Mouse (Mus musculus) urinary bladder, adult 18-20 months (tissue): Measurements from ENCODE around the gene Ndufa3.
"Not testable (repeated sequence)": the region's sequence is repeated elsewhere in the genome, so short reads cannot be mapped to it uniquely, and the experiment has no call there.

Experiments used
- DNase-seq, 2 experiments: peaks; one replicate each; pipeline ENCODE4 v3.0.0; 2022; ENCODE audit warnings: low spot score in 2 of 2, mixed read lengths in 2 of 2

Gene Ndufa3

DNA sequence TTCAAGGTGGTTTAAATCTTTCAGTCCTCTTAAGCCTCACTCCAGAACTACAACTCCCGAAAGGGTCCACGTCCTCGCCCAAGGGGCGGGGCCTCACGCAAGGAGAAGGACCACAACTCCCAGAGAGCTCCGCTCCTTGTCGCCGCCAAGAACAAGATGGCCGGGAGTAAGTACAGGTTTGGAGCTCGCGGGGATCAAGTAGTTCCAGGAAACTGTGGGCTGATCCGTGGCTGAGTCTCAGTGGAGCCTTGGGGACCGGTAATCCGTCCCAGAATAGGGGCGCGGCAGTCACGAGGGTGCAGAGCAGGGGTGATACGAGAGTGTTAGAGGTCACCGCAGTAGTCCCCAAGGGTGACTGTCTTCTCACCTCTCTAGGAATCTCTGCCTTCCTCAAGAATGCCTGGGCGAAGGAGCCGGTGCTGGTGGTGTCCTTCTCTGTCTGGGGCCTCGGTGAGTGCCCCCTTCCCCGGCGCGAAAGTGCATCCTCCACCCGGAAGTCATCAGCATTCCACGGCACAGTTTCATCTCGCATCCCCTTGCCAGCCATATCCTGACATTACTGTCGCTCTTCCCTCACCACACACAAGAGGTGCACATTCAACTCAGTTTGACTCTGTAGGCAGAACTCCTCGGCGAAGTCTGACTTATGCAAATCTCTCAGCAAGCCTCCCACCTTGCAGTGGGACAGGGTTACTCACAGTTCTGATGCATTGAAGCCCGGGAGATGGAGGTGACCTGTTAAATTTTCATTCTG lies at the start of gene Ndufa3:
Ndufa3 (plus strand) TSS at position 132 of the 754 bp plus-strand sequence.
- peak; percentile 72 to 77 for DNase-seq

DNA sequence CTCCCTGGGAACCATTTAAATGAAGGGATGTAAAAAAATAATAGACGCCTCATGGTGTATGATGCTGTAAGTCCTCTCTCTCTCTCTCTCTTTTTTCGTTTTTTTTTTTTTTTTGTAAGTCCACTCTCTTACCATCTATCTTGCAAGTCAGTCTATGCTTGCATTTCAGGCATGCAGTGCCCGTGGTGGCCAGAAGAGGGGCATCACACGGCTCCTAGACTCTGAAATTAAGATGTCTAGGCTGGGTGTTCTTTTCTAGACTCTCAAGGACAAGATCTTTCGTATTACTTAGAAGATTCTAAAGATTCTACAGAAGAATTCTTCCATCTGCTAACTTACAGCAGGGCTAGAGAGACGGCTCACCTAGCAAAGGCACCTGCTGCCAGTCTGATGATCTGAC lies 47.4 kb upstream of the Ndufa3 start:
- no peak for DNase-seq

DNA sequence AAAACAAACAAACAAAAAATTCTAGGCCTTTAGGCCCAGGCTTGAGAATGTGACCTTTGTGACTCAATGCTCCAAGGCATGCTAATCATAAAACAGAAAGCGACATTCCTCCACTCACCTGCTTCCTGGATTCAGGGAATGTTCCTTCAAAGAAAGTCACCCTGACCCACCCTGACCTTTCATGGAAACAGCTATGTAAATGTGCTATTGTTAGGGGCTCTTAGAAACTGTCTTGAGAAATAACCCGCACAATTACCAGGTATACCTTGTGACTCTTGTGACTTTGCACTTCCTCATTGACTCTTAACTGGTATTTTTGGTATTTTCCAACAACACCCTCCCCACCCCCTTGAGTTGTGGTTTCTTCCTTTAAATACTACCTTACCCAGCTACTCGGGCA lies 46.6 kb upstream of the Ndufa3 start:
- not testable (repeated sequence) for DNase-seq

DNA sequence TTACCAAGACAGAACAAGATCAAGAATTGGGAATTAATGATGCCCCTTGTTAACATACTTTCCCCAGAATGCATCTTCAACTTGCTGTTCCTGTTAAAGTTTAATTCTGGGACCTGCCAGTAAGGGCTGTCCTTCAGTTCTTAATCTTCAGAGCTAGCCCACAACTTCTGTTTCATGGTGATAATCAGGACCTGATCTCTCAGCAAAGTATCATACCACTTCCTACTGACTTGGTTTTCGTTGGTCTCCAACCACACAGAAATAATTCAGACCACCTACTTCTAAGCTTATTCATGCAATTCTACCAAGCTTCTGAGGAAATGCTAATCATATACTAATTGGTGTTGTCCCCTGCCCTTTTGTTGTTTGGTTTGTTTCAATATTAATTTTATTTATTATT lies 45.3 kb upstream of the Ndufa3 start:
- no peak for DNase-seq

DNA sequence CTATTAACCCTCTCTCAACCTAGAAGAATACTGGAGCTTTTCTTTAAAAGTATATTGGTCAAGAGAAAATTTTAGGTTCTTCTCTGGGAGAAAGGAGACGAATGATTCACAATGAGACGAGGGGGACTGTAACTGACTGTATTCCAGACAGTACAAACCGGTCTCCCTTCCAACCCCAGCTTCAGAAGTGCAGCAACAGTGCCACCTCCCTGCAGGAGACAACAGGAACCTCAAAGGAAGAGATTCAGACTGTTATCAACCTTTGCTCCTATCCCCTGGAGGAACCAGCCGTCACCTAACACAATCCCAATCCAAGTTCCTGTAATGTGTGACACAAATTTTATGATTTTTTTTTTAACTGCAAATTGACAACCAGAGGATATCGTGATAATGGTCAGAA lies 43.0 kb upstream of the Ndufa3 start:
- no peak for DNase-seq

DNA sequence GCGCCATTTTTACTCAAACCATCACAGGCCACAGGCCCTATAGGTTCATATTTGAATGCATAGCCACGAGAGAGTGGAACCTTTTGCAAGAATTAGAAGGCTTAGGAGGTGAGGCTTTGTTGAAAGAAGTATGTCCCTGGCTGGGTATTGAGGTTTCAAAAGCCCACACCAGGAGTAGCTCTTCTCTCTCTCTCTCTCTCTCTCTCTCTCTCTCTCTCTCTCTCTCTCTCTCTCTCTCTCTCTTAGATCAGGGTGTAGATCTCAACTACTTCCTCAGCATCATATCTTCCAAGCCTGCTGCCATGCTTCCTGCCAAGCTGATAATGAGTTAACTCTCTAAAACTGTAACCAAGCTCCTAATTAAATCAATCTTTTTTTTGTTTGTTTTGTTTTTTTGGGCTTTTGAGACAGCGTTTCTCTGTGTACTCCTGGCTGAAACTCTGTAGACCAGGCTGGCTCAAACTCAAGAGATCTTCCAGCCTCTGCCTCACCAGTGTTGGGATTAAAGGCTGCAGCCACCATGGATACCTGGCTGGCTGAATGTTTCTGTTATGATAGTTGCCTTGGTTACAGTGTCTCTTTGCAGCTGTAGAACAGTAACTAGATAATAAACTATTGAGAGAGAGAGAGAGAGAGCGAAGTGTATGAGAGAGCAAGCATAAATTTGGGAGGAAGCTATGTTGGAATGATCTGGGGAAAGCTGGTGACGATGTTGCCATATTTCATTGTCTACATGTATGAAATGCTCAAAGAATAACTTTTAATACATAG lies 40.6 kb upstream of the Ndufa3 start:
- DNase-seq = no peak

DNA sequence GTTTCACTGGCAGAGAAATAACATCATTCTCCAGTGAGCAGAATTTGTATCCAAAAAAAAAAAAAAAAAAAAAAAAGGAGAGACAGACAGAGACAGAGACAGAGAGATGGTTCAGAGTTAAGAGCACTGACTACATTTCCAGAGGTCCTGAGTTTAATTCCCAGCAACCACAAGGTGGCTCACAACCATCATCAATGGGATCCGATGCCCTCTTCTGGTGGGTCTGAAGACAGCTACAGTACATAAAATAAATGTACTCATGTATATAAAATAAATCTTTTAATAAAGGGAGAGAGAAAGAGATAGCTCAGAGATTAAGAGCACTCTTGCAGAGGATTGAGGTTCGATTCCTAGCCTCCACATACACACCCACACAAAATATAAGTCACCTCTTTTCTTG lies 39.0 kb upstream of the Ndufa3 start:
- DNase-seq = no peak

DNA sequence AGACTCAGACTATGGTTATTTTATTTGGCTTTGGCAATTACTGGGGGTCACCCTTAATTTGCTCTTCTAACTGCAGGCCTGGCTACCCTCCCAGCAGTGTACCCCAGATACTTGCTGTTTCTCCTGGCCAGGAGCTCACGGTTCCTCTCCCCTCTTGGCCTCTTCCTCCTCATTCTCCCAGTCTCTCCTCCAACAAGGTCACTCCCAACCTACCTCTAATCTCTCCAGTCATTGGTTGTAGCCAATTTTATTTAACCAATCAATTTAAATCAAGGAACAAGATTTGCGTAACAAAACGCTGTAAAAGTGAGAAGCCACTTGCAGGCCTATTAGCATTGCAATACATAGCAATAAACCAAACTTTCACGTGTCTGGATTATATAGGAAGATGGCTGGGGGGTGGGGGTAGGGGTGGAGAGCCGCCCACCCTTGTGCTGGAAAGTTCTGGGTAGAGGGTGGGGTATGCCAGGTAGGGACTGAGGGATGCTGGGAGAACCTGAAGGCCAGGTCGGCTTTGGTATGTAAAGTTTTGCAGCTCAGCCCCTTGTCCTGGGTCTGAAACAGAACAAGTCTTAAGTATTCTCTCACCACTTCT lies 38.1 kb upstream of the Ndufa3 start:
- no peak for DNase-seq

DNA sequence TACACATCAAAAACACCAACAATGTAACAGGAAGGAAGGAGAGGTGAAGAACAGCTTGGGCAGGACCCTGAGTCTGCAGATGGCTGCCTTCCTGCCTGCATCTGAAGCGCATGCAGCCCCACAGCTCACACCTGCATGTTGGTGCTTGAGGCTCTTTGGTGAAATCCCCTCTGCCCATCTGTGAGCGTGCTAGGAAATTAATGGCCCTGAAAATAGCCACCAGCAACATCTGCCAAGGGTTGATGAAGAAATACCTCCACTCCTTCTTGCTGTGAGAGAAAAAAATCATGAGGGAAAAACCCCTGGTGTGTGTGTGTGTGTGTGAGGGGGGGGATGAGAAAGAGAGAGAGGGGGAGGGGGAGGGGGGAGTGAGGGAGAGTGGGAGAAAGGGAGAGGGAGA lies 37.1 kb upstream of the Ndufa3 start:
- DNase-seq = no peak

DNA sequence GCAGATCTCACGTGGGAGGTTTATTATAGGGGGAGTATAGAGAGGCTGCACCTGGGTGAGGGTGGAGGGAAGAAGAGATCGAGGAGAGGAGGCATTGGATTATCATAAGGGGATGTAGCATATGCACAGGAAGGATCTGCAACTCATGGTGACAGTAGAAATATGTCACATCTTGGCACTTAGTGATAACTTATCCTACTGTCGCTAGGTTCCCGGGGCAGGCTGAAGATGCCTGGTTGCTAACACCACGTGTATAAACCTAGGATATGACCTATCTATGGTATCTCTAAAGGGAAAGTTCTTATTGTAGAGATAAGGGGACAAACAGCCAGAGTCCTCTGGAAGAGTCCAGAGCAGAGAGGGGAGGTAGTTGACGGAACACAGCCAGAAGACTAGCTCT lies 31.4 kb upstream of the Ndufa3 start:
- DNase-seq = no peak

DNA sequence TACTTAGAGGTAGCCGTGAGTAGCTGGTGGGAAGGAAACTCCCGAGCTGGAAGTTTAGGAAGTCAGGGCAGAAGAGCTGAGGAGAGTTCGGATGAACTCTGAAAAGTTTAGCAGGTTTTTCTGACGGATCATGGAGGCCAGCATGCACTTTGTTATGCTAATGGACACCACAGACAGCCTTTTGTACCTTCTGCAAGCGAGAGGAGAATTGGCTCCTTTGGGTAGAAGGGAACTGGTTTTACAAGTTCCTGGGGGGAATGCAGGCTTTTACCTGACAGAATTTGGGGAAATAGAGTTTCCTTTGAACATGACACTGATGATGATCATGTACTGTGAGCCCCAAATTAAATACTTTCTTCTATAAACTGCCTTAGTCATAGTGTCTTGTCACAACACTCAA lies 30.9 kb upstream of the Ndufa3 start:
- DNase-seq = no peak

DNA sequence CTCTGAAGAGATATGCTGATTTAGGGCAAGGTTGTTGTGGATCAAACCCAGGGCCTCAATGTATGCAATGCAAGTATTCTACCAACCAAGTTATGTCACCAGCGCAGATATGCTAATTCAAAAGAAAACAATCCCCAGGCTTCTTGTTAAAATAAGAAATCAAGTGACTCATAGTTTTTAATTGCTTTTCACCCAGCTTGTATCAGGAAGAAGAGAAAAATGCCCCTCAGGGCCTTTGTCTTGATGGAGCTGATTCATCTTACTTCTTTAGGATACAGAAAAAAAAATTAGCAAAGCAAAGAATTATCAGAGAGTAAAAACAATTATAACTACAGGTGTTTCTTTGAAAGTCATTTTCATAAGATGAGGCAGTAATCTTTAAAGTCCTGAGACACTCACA lies 29.9 kb upstream of the Ndufa3 start:
- no peak for DNase-seq

DNA sequence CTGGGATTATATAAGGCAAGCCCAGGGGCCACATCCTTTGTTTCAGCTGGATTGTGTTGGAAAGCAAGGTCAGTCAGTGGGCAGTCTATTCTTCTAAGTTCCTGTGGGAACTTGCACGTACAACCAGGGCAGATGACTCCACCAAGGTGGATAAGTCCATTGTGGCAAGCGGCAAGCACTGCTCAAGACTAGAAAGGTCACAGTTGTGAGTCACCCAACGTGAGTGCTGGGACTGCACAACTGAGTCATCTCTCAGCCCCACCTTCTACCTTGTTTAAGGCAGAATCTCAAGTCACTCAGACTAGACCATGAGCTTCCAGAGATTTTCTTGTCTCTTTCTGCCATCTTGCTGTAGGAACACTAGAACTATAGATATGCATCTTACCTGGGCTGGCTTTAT lies 26.6 kb upstream of the Ndufa3 start:
- DNase-seq = no peak

DNA sequence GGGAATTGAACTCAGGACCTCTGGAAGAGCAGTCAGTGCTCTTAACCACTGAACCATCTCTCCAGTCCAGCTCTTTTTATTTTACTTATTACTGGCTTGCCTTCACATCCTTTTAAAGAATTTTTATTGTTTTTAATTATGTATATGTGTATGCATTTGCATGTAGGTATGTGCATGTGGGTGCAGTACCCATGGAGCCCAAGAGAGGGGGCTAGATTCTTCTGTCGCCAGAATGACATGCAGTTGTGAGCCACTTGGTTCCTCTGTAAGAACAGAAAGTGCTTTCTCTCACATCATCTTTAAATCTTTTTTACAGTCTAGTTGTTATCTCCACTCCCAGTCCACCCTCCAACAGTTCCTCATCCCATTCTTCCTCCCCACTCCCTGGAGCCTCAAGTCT lies 25.6 kb upstream of the Ndufa3 start:
- no peak for DNase-seq

DNA sequence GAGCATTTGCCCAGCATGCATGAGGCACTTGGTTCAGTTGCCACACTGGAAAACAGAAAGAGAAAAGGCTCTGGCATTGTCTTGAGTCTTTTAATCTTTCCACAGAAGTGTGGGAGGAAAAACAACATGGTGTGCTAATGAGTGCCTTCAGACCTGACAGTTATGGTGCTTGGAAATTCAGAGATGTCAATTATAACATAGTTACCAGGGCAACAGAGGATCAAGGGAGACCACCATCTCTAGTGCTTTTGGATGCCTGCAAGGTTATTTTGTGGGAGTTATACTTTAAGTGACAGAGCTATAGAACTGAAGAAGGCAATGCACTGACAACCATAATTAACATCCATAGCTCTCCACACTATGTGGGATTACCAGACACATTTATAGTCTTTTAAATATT lies 23.3 kb upstream of the Ndufa3 start:
- no peak for DNase-seq

DNA sequence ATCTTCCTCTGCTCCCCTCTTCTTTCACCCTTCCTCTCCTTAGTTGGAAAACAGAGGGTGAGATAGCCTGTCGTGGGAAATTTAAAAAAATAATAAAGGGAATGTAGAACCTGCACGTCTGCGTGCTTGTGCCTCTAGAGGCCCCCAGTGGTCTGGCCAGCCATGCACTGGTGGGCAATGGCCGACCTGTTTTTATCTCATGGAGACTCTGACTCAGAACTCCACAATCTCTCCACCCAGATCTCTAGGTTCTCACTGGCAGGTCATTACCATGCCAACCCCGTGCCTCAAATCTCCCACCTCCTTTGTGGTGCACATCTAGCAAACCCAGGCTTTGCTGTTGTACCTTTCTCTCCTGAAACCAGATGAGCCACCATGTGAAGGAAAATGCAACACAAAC lies 22.5 kb upstream of the Ndufa3 start:
- DNase-seq = no peak

DNA sequence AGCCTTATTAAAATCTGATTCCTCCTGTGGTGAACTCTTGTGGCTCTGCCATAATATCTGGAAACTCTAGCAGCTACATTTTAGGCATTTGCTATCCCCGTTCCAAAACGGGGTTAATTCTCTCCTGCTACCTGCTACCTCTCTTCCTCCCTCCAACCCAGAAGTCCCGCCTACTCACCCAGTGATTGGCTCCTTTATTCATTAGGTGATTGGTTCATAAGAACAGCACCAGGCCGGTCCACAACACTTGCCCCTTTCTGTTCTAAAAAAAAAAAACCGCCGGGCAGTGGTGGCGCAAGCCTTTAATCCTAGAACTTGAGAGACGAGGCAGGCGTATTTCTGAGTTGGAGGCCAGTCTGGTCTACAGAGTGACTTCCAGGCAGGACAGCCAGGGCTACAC lies 22.0 kb upstream of the Ndufa3 start:
- peak in 1 of 2 experiments; percentile 9 for DNase-seq

DNA sequence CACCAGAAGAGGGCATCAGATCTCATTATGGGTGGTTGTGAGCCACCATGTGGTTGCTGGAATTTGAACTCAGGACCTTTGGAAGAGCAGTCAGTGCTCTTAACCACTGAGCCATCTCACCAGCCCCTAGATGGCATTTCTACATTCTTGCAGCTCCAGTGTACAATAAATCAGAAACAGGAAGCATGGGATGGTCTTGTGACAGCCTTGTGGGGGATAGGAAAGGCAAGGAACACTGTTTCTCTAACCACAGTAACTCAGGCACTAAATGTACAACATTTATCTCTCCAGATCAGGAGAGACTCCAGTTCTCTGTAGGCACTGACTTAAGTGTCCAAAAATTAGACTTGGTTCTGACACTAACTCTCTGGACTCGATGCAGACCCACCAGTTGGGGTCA lies 19.4 kb upstream of the Ndufa3 start:
- DNase-seq = not testable (repeated sequence)

DNA sequence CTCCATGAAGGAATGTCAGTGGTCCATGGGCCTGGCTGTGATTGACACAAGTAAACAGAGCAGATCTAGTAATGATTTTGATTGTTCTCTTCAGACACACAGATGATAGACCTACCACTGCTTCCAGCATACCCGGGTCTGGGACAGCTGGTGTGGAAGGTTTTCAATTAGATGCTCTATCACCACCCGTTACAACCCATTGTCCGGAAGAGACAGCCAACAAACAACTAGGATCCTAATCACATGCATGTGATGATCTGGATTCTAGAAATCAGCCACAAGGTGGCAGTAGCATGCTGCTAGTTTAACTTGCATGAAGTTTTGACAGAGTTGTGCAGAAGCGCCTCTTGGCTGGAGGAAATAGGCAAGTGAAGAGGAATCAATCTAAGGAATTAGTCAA lies 16.1 kb upstream of the Ndufa3 start:
- DNase-seq = peak; percentile 23 to 35

DNA sequence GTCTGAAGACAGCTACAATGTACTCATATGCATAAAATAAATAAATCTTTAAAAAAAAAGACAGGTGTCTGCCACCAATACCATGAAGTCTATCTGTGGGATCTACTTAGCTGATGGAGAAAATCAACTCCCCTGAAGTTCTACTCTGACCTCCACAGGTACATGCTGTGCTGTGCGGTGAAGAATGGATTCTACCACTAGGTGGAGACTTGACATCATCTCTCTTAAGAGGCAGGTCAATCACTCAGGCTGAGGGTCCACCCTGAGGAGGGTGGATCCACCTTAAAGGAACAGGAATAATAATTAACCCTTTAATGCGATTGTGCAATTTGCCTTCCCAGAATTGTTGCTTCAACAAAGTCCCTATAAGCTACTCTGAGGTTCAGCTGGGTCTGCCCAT lies 10.4 kb upstream of the Ndufa3 start:
- DNase-seq = no peak

DNA sequence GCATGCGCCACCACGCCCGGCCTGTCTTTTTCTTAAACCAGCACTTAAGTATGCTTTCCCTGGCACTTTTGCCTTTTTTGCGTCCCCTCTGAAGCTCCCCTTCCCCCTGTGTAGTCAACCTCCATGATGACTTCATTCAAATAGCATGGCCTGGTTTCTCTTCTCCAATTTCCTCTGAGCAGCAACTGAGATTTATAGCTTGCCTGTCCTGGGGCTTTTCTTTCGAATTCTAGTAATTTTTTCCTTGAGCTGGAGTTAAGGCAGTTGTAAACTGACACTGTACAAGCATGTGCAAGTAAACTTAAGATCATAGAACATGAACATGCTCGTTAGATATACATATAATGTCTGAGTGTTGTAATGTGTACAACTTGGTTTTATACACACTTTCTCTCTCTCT lies 9.8 kb upstream of the Ndufa3 start:
- no peak for DNase-seq

DNA sequence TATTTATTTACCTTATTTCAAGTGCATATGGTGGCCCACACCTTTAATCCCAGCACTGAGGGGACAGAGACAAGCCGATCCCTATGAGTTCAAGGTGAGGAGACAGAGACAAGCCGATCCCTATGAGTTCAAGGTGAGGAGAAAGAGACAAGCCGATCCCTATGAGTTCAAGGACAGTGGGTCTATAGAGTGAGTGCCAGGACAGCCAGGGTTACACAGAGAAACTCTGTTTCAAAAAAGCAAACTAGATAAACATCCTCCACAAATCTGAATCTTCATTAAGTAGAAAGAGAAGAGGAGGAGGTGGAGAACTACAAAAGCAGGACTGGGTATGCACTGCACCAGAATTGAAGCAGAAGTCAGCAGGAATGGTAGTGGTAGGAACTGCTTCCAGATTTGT lies 8.5 kb upstream of the Ndufa3 start:
- no peak for DNase-seq

DNA sequence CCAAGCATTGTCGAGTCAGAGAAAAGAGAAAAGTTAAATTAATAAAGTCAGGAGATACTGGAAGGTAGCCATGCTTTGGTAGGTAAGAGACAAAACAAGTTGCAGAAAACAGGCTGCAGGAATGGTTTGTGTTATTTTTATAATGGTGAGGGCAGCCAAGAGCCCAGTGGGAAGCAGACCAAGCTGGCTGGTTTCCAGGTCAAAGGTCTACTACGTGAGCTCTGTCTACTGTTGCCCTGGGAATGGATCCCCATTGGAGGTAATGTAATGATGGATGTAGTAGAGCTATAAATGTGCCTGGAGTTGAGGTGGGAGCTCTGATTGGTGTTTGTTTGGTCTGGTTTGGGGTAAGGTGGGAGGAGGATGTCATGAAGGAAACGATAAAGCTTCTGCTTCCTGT lies 8.1 kb upstream of the Ndufa3 start:
- no peak for DNase-seq
